ENCODE assay signal across 27 mouse cellular contexts in the genomic region with DNA sequence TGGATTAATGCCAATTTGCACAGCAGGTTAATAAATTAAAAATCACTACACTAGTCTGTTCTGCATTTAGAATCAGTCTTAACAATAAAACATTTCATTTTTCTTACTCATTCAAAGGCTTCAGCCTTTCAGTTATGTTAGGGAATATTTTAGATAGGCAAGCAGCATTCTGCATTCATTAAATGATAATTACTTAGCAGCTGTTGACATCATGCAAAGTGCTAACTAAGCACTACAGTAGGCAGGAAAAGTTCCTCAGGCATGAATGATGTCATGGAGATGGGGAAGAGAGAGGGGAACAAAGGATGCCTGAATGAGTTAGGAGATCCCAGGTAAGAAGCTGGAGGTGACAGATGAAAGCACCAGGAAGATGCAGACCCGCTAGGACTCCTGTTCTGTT. TPM values are rescaled to one million over a fixed set of nuclear protein-coding genes. Genes with fewer than 3 reads are reported as not detected.
A peak's percentile ranks its signal among the peaks of the same experiment; 100 is the strongest.
DNase-seq lines count a peak whose midpoint lies in the region; ATAC-seq and TF ChIP-seq lines count a peak whose summit lies in the region.
"Had no signal": no experiment of that assay in that cellular context is flagged by ENCODE, and none has a peak within 500 bp of the region (broad histone marks: within the 10 kb centered on the region; RNA-seq: fewer than 3 reads in every experiment).

No protein-coding gene starts in this region.

- no peak overlapping the region for H3K9ac ChIP-seq in forebrain, embryonic 12.5 days
- no peak overlapping the region for H3K9ac ChIP-seq in hindbrain, embryonic 14.5 days
- no peak overlapping the region for H3K9ac ChIP-seq in midbrain, embryonic 16.5 days (ENCODE audit: low read depth, low read length)
- H3K9ac ChIP-seq: embryonic facial prominence, embryonic 13.5 days; liver, embryonic 15.5 days; lung, embryonic 15.5 days; stomach, embryonic 15.5 days had no signal

- 44% methylated on average over 1 of the region's 1 CpGs for WGBS in forebrain, embryonic 12.5 days
- 74% methylated on average over 1 of the region's 1 CpGs for WGBS in forebrain, embryonic 10.5 days
- 81% methylated on average over 1 of the region's 1 CpGs for WGBS in hindbrain, embryonic 14.5 days
- 71% methylated on average over 1 of the region's 1 CpGs for WGBS in hindbrain, embryonic 10.5 days
- 52% methylated on average over 1 of the region's 1 CpGs for WGBS in midbrain, embryonic 16.5 days

- no peaks in the 10 kb centered on the region for H3K9me3 ChIP-seq in forebrain, embryonic 12.5 days
- H3K9me3 ChIP-seq in forebrain, embryonic 10.5 days: no peaks in the 10 kb centered on the region
- no peaks in the 10 kb centered on the region for H3K9me3 ChIP-seq in hindbrain, embryonic 14.5 days (ENCODE audit: control insufficient read depth, low read length)
- H3K9me3 ChIP-seq in hindbrain, embryonic 10.5 days: no peaks in the 10 kb centered on the region
- H3K9me3 ChIP-seq in midbrain, embryonic 16.5 days (replicated peaks; ENCODE audit: control insufficient read depth, low read length, poor library complexity, severe bottlenecking): no peaks in the 10 kb centered on the region
- H3K9me3 ChIP-seq: embryonic facial prominence, embryonic 13.5 days; limb, embryonic 10.5 days; liver, embryonic 15.5 days; lung, embryonic 15.5 days; megakaryocyte, embryonic 14.5 days; stomach, embryonic 15.5 days had no signal

- ATAC-seq in forebrain, embryonic 12.5 days (ENCODE audit: low FRiP score): no peak
- ATAC-seq in hindbrain, embryonic 14.5 days (ENCODE audit: low FRiP score): no peak
- ATAC-seq in midbrain, embryonic 16.5 days: no peak
- ATAC-seq: activated CD4-positive, CD25-positive, alpha-beta regulatory T cell, adult 4 months; inflammation-experienced regulatory T-cells, adult 6 months had no signal

- 0 out of 2 replicates have a peak overlapping the region, but pooled peaks have one; percentile 0 for H3K27ac ChIP-seq in forebrain, embryonic 12.5 days
- no peak overlapping the region for H3K27ac ChIP-seq in forebrain, embryonic 10.5 days
- H3K27ac ChIP-seq in hindbrain, embryonic 14.5 days: no peak overlapping the region
- no peak overlapping the region for H3K27ac ChIP-seq in hindbrain, embryonic 10.5 days
- no peak overlapping the region for H3K27ac ChIP-seq in midbrain, embryonic 16.5 days (ENCODE audit: low read length)
- H3K27ac ChIP-seq: embryonic facial prominence, embryonic 13.5 days; limb, embryonic 10.5 days; liver, embryonic 15.5 days; lung, embryonic 15.5 days; stomach, embryonic 15.5 days had no signal

- H3K36me3 ChIP-seq in forebrain, embryonic 12.5 days (replicated peaks): peaks cover 19% of the 10 kb centered on the region
- peaks cover 88% of the 10 kb centered on the region for H3K36me3 ChIP-seq in forebrain, embryonic 10.5 days (replicated peaks)
- H3K36me3 ChIP-seq in hindbrain, embryonic 14.5 days (replicated peaks; ENCODE audit: control insufficient read depth, insufficient read depth): no peaks in the 10 kb centered on the region; the same call in 1 of the 2 replicates
- H3K36me3 ChIP-seq in hindbrain, embryonic 10.5 days: peaks cover 84% of the 10 kb centered on the region
- H3K36me3 ChIP-seq in midbrain, embryonic 16.5 days (ENCODE audit: control insufficient read depth, insufficient read depth, low read length): no peaks in the 10 kb centered on the region
- H3K36me3 ChIP-seq: liver, embryonic 15.5 days had no signal

- H3K4me3 ChIP-seq in forebrain, embryonic 12.5 days (replicated peaks): no peak overlapping the region
- no peak overlapping the region for H3K4me3 ChIP-seq in forebrain, embryonic 10.5 days
- H3K4me3 ChIP-seq in hindbrain, embryonic 14.5 days (replicated peaks; ENCODE audit: low read length): no peak overlapping the region
- no peak overlapping the region for H3K4me3 ChIP-seq in hindbrain, embryonic 10.5 days
- H3K4me3 ChIP-seq in midbrain, embryonic 16.5 days (ENCODE audit: low read depth, low read length): no peak overlapping the region
- H3K4me3 ChIP-seq: embryonic facial prominence, embryonic 13.5 days; erythroblast, embryonic 14.5 days; limb, embryonic 10.5 days; liver, embryonic 15.5 days; lung, embryonic 15.5 days; megakaryocyte, embryonic 14.5 days; stomach, embryonic 15.5 days had no signal

- no peak for TF ChIP-seq POLR2A in brain, embryonic 14.5 days (IDR thresholded peaks at IDR 0.05; ENCODE audit: borderline replicate concordance, extremely low read depth, insufficient read depth, insufficient read length, poor library complexity, severe bottlenecking)

- peaks cover 78% of the 10 kb centered on the region for H3K4me1 ChIP-seq in forebrain, embryonic 12.5 days
- H3K4me1 ChIP-seq in forebrain, embryonic 10.5 days: peaks cover 47% of the 10 kb centered on the region
- peaks cover 64% of the 10 kb centered on the region for H3K4me1 ChIP-seq in hindbrain, embryonic 14.5 days (replicated peaks; ENCODE audit: control insufficient read depth, insufficient read depth, low read length)
- peaks cover 76% of the 10 kb centered on the region for H3K4me1 ChIP-seq in hindbrain, embryonic 10.5 days (replicated peaks)
- H3K4me1 ChIP-seq in midbrain, embryonic 16.5 days (ENCODE audit: control insufficient read depth, insufficient read depth, low read length): peaks cover 67% of the 10 kb centered on the region

- no peak for DNase-seq in forebrain, embryonic 10.5 days (ENCODE audit: extremely low spot score, low spot score)
- peak; percentile 51 for DNase-seq in hindbrain, embryonic 14.5 days (ENCODE audit: low spot score)
- no peak for DNase-seq in hindbrain, embryonic 10.5 days (ENCODE audit: low spot score)
- peak; percentile 61 for DNase-seq in brain, embryonic 14.5 days (ENCODE audit: low read depth)
- no peak for DNase-seq in kidney, adult 18-20 months
- no peak for DNase-seq in thymus, postnatal 36 days
- DNase-seq: adrenal gland, adult 8-10 months; cerebellum, adult 8-10 months; cerebellum, postnatal 36 days; embryo, embryonic 11 days; kidney, adult 2 months; kidney, postnatal 14 days; liver; lung, postnatal 36 days; thymus, postnatal 25 days had no signal

- no peaks in the 10 kb centered on the region for H3K27me3 ChIP-seq in forebrain, embryonic 12.5 days
- no peaks in the 10 kb centered on the region for H3K27me3 ChIP-seq in forebrain, embryonic 10.5 days (ENCODE audit: poor library complexity, severe bottlenecking)
- no peaks in the 10 kb centered on the region for H3K27me3 ChIP-seq in hindbrain, embryonic 14.5 days (ENCODE audit: control insufficient read depth, insufficient read depth, low read length)
- no peaks in the 10 kb centered on the region for H3K27me3 ChIP-seq in hindbrain, embryonic 10.5 days (ENCODE audit: insufficient read depth, poor library complexity, severe bottlenecking)
- H3K27me3 ChIP-seq in midbrain, embryonic 16.5 days (ENCODE audit: control insufficient read depth, insufficient read depth, low read depth, low read length): no peaks in the 10 kb centered on the region
- H3K27me3 ChIP-seq: embryonic facial prominence, embryonic 13.5 days; liver, embryonic 15.5 days; lung, embryonic 15.5 days; stomach, embryonic 15.5 days had no signal

- H3K4me2 ChIP-seq in forebrain, embryonic 12.5 days: 0 out of 2 replicates have a peak overlapping the region, but pooled peaks have one; percentile 0
- H3K4me2 ChIP-seq in hindbrain, embryonic 14.5 days (replicated peaks): peak overlapping the region; percentile 11; the same call in 1 of the 2 replicates
- H3K4me2 ChIP-seq in midbrain, embryonic 16.5 days (ENCODE audit: low read length): peak overlapping the region; percentile 10
- H3K4me2 ChIP-seq: embryonic facial prominence, embryonic 13.5 days; heart, embryonic 11.5 days; liver, embryonic 15.5 days; lung, embryonic 15.5 days; stomach, embryonic 15.5 days had no signal

- no peak for TF ChIP-seq CTCF in brain, embryonic 14.5 days (IDR thresholded peaks at IDR 0.05; ENCODE audit: borderline replicate concordance, extremely low read depth, insufficient read depth, insufficient read length)

RNA-seq across cellular contexts. Expression of gene Ankrd50, which starts 6.7 kb away (rescaled TPM):
- polyA plus RNA-seq in forebrain, embryonic 12.5 days (2016; fragmentation: Nextera tagmentation; extraction: Ambion mirVana): 36.2 and 37.3 TPM in 2 replicates
- 16.3 and 19.0 TPM in 2 replicates for polyA plus RNA-seq in forebrain, embryonic 10.5 days (2016; fragmentation: Nextera tagmentation; extraction: Ambion mirVana)
- polyA plus RNA-seq in hindbrain, embryonic 14.5 days (2014; fragmentation: Nextera tagmentation; extraction: Ambion mirVana): 27.6 and 29.3 TPM in 2 replicates
- 26.4 and 29.2 TPM in 2 replicates for polyA plus RNA-seq in hindbrain, embryonic 10.5 days (2016; fragmentation: Nextera tagmentation; extraction: Ambion mirVana)
- 45.2 and 64.7 TPM in 2 replicates for polyA plus RNA-seq in brain, embryonic 14.5 days (2012; rRNA removed)
- 21.4 and 23.1 TPM in 2 replicates for polyA plus RNA-seq in midbrain, embryonic 16.5 days (2015; fragmentation: Nextera tagmentation; extraction: Ambion mirVana)

Comparison
In these comparisons a context has a peak if more than half of its experiments do, and no peak if none do; other contexts are left out.
1. DNase-seq: peak in hindbrain, embryonic 14.5 days (single experiment) and brain, embryonic 14.5 days (single experiment); none in forebrain, embryonic 10.5 days (single experiment), hindbrain, embryonic 10.5 days (single experiment), kidney, adult 18-20 months (single experiment) and thymus, postnatal 36 days (0 of 2).
2. Peak in every context shown above with its lines, with median percentiles within 50 percentile points of each other: H3K4me2 ChIP-seq.